Mouse (Mus musculus) spleen, adult 2 months (tissue): ENCODE data around the gene Prr13.

Experiments used
- CTCF ChIP-seq: fragments of 200-500 bp; IDR thresholded peaks from 2 replicates; pipeline ENCODE4 v1.5.1; 2011; ENCODE audit warnings: mild to moderate bottlenecking, inconsistent platforms; ENCODE audit not compliant: insufficient read depth, insufficient read length, insufficient replicate concordance; ENCODE audit errors: extremely low read depth
- POLR2A ChIP-seq: fragments of 200-500 bp; IDR thresholded peaks from 2 replicates; pipeline ENCODE4 v1.6.1; 2011; ENCODE audit warnings: low read depth, low read length, inconsistent platforms

DNA sequence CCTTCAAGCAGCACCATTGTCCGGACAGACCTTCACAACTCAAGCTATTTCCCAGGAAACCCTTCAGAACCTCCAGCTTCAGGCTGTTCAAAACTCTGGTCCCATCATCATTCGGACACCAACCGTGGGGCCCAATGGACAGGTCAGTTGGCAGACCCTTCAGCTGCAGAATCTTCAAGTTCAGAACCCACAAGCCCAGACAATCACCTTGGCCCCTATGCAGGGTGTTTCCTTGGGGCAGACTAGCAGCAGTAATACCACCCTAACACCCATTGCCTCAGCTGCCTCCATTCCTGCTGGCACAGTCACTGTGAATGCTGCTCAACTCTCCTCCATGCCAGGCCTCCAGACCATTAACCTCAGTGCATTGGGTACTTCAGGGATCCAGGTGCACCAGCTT lies 49.5 kb upstream of the Prr13 start:
- TF ChIP-seq CTCF (no peak), POLR2A (no peak)
